Mouse (Mus musculus): ENCODE data around the gene Prr32. TPM values are rescaled to one million over a fixed set of nuclear protein-coding genes. Genes with fewer than 3 reads are reported as not detected.

Gene Prr32
- polyA plus RNA-seq (2012; rRNA removed) = 5.0 and 8.4 TPM in 2 replicates

DNA sequence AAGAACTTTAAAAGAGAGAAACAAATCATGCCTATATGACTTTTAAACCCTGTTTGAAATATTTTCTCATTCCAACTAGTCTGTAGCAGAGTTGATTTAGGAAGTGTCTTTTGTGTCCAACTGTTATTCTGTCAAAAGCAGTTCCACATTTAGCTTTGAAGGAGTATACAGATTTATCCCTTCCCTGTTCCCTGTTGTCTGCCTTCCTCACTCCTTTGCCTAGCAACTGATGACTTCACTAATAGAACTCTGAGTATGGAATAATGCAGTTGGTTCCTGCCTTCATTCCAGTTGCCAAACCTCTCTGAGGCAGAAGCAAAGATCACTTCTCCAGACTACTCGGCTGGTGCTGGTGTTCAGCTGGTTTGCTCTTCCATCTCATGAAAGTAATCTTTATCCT lies at the start of gene Prr32:
Gene Prr32, plus strand, starts transcription at position 301 of the 400 bp plus-strand sequence.

All from central nervous system, embryonic 14 days (tissue).